ENCODE assay signal across 8 mouse cellular contexts in genomic region chr11:118289037-118289511, GRCm38 (mm10). TPM values are rescaled to one million over a fixed set of nuclear protein-coding genes. Genes with fewer than 3 reads are reported as not detected.
DNase-seq lines count a peak whose midpoint lies in the region; ATAC-seq and TF ChIP-seq lines count a peak whose summit lies in the region.

No protein-coding gene starts in this region.

- no peaks in the 10 kb centered on the region for H3K27me3 ChIP-seq in lung, embryonic 16.5 days (ENCODE audit: control insufficient read depth, insufficient read depth, low read depth, low read length)
- H3K27me3 ChIP-seq in forebrain, embryonic 16.5 days (replicated peaks; ENCODE audit: control insufficient read depth, insufficient read depth, low read length): no peaks in the 10 kb centered on the region
- no peaks in the 10 kb centered on the region for H3K27me3 ChIP-seq in limb, embryonic 14.5 days (ENCODE audit: control insufficient read depth, insufficient read depth, low read length)
- no peaks in the 10 kb centered on the region for H3K27me3 ChIP-seq in neural tube, embryonic 14.5 days (ENCODE audit: control insufficient read depth, insufficient read depth, low read length)

- DNase-seq in lung, postnatal 14 days: no peak
- peak; percentile 50 for DNase-seq in brain, adult 2 months (ENCODE audit: low read depth, low spot score)
- DNase-seq in limb, embryonic 14.5 days (ENCODE audit: low spot score): no peak
- no peak for DNase-seq in adrenal gland, adult 18-20 months (ENCODE audit: low spot score in 2 of 2)
- no peak for DNase-seq in spleen, adult 18-20 months

- ATAC-seq in lung, embryonic 16.5 days (ENCODE audit: low read depth): no peak
- ATAC-seq in forebrain, embryonic 16.5 days: no peak
- no peak for ATAC-seq in limb, embryonic 14.5 days (ENCODE audit: low FRiP score, low read depth)
- no peak for ATAC-seq in neural tube, embryonic 14.5 days (ENCODE audit: low read depth)

- under 1% methylated on average over 16 of the region's 16 CpGs for WGBS in lung, embryonic 16.5 days
- under 1% methylated on average over 16 of the region's 16 CpGs for WGBS in forebrain, embryonic 16.5 days
- WGBS in limb, embryonic 14.5 days: 2% methylated on average over 16 of the region's 16 CpGs
- WGBS in neural tube, embryonic 14.5 days: 3% methylated on average over 16 of the region's 16 CpGs

- no peaks in the 10 kb centered on the region for H3K9me3 ChIP-seq in lung, embryonic 16.5 days (ENCODE audit: control insufficient read depth, low read length)
- H3K9me3 ChIP-seq in forebrain, embryonic 16.5 days (ENCODE audit: control insufficient read depth, low read length): no peaks in the 10 kb centered on the region
- no peaks in the 10 kb centered on the region for H3K9me3 ChIP-seq in limb, embryonic 14.5 days (ENCODE audit: control insufficient read depth, low read length)
- no peaks in the 10 kb centered on the region for H3K9me3 ChIP-seq in neural tube, embryonic 14.5 days (ENCODE audit: control insufficient read depth, low read length)

- H3K36me3 ChIP-seq in lung, embryonic 16.5 days (ENCODE audit: control insufficient read depth, insufficient read depth, low read length): peaks cover 22% of the 10 kb centered on the region
- peaks cover 8% of the 10 kb centered on the region; the same call in 1 of the 2 replicates for H3K36me3 ChIP-seq in forebrain, embryonic 16.5 days (ENCODE audit: control insufficient read depth, insufficient read depth)
- peaks cover 40% of the 10 kb centered on the region for H3K36me3 ChIP-seq in limb, embryonic 14.5 days (ENCODE audit: control insufficient read depth, insufficient read depth, low read length)
- peaks cover 28% of the 10 kb centered on the region for H3K36me3 ChIP-seq in neural tube, embryonic 14.5 days (ENCODE audit: control insufficient read depth, insufficient read depth, low read length)

- peak overlapping the region; percentile 80; the same call in 1 of the 2 replicates for H3K27ac ChIP-seq in lung, embryonic 16.5 days (ENCODE audit: low read length)
- H3K27ac ChIP-seq in forebrain, embryonic 16.5 days (ENCODE audit: low read length): peak overlapping the region; percentile 76
- H3K27ac ChIP-seq in limb, embryonic 14.5 days (replicated peaks; ENCODE audit: low read depth, low read length): peak overlapping the region; percentile 77; the same call in 1 of the 2 replicates
- H3K27ac ChIP-seq in neural tube, embryonic 14.5 days (ENCODE audit: low read depth, low read length): peak overlapping the region; percentile 80; the same call in 1 of the 2 replicates

- TF ChIP-seq POLR2A in limb, embryonic 14.5 days (IDR thresholded peaks at IDR 0.05; ENCODE audit: borderline replicate concordance, extremely low read depth, insufficient read depth, insufficient read length): no peak

- H3K4me2 ChIP-seq in lung, embryonic 16.5 days (ENCODE audit: low read depth, low read length): peak overlapping the region; percentile 95
- H3K4me2 ChIP-seq in forebrain, embryonic 16.5 days (ENCODE audit: low read length): peak overlapping the region; percentile 98
- peak overlapping the region; percentile 83 for H3K4me2 ChIP-seq in limb, embryonic 14.5 days (replicated peaks; ENCODE audit: low read depth, low read length, severe bottlenecking)
- H3K4me2 ChIP-seq in neural tube, embryonic 14.5 days (ENCODE audit: low read depth, low read length): peak overlapping the region; percentile 85

- peaks cover 14% of the 10 kb centered on the region for H3K4me1 ChIP-seq in lung, embryonic 16.5 days (replicated peaks; ENCODE audit: control insufficient read depth, insufficient read depth, low read length)
- peaks cover 15% of the 10 kb centered on the region for H3K4me1 ChIP-seq in forebrain, embryonic 16.5 days (replicated peaks; ENCODE audit: control insufficient read depth, insufficient read depth, low read length)
- peaks cover 12% of the 10 kb centered on the region; the same call in 1 of the 2 replicates for H3K4me1 ChIP-seq in limb, embryonic 14.5 days (ENCODE audit: control insufficient read depth, insufficient read depth, low read length)
- peaks cover 10% of the 10 kb centered on the region for H3K4me1 ChIP-seq in neural tube, embryonic 14.5 days (ENCODE audit: control insufficient read depth, insufficient read depth, low read length)

- H3K9ac ChIP-seq in lung, embryonic 16.5 days (ENCODE audit: low read length): peak overlapping the region; percentile 91
- peak overlapping the region; percentile 87 for H3K9ac ChIP-seq in forebrain, embryonic 16.5 days (replicated peaks; ENCODE audit: low read depth, low read length)
- peak overlapping the region; percentile 88 for H3K9ac ChIP-seq in limb, embryonic 14.5 days (ENCODE audit: low read depth, low read length, severe bottlenecking)
- peak overlapping the region; percentile 91 for H3K9ac ChIP-seq in neural tube, embryonic 14.5 days (replicated peaks; ENCODE audit: low read depth, low read length)

- peak overlapping the region; percentile 97 for H3K4me3 ChIP-seq in lung, embryonic 16.5 days (ENCODE audit: low read length)
- H3K4me3 ChIP-seq in forebrain, embryonic 16.5 days (replicated peaks; ENCODE audit: low read length): peak overlapping the region; percentile 77
- peak overlapping the region; percentile 95 for H3K4me3 ChIP-seq in limb, embryonic 14.5 days (replicated peaks; ENCODE audit: low read length)
- H3K4me3 ChIP-seq in neural tube, embryonic 14.5 days (ENCODE audit: low read depth, low read length): peak overlapping the region; percentile 94

RNA-seq across cellular contexts. Expression of gene Usp36, which starts 1.0 kb away (rescaled TPM):
- 17.9 and 18.2 TPM in 2 replicates for polyA plus RNA-seq in lung, embryonic 16.5 days (2015; fragmentation: Nextera tagmentation; extraction: Ambion mirVana)
- 15.8 and 20.2 TPM in 2 replicates for polyA plus RNA-seq in forebrain, embryonic 16.5 days (2015; fragmentation: Nextera tagmentation; extraction: Ambion mirVana)
- polyA plus RNA-seq in limb, embryonic 14.5 days (2012; rRNA removed): 24.3 and 29.7 TPM in 2 replicates
- polyA plus RNA-seq in limb, embryonic 14.5 days (2014; fragmentation: Nextera tagmentation; extraction: Ambion mirVana): 17.7 and 19.5 TPM in 2 replicates
- 14.5 and 15.2 TPM in 2 replicates for polyA plus RNA-seq in neural tube, embryonic 14.5 days (2014; fragmentation: Nextera tagmentation; extraction: Ambion mirVana)
- 10 to 100 TPM; 24.5 to 25.5 TPM for total RNA-seq in adrenal gland, adult 18-20 months (2021)

RNA-seq across cellular contexts. Expression of gene Cyth1, which starts 40.7 kb away (rescaled TPM):
- 14.1 and 14.4 TPM in 2 replicates for polyA plus RNA-seq in lung, embryonic 16.5 days (2015; fragmentation: Nextera tagmentation; extraction: Ambion mirVana)
- polyA plus RNA-seq in forebrain, embryonic 16.5 days (2015; fragmentation: Nextera tagmentation; extraction: Ambion mirVana): 32.1 and 35.2 TPM in 2 replicates
- 22.3 and 22.4 TPM in 2 replicates for polyA plus RNA-seq in limb, embryonic 14.5 days (2012; rRNA removed)
- 13.1 and 13.5 TPM in 2 replicates for polyA plus RNA-seq in limb, embryonic 14.5 days (2014; fragmentation: Nextera tagmentation; extraction: Ambion mirVana)
- 16.0 and 17.7 TPM in 2 replicates for polyA plus RNA-seq in neural tube, embryonic 14.5 days (2014; fragmentation: Nextera tagmentation; extraction: Ambion mirVana)
- 10 to 100 TPM; 29.4 to 32.2 TPM for total RNA-seq in adrenal gland, adult 18-20 months (2021)

RNA-seq across cellular contexts. Expression of gene Cep295nl, which starts 53.2 kb away (rescaled TPM):
- polyA plus RNA-seq in lung, embryonic 16.5 days (2015; fragmentation: Nextera tagmentation; extraction: Ambion mirVana): 0.39 and 0.59 TPM in 2 replicates
- 0.14 and 0.35 TPM in 2 replicates for polyA plus RNA-seq in forebrain, embryonic 16.5 days (2015; fragmentation: Nextera tagmentation; extraction: Ambion mirVana)
- polyA plus RNA-seq in limb, embryonic 14.5 days (2012; rRNA removed): 0.69 and 0.85 TPM in 2 replicates
- polyA plus RNA-seq in limb, embryonic 14.5 days (2014; fragmentation: Nextera tagmentation; extraction: Ambion mirVana): 1.3 and 1.6 TPM in 2 replicates
- 0.31 TPM in 1 of 2 replicates, not detected in the other for polyA plus RNA-seq in neural tube, embryonic 14.5 days (2014; fragmentation: Nextera tagmentation; extraction: Ambion mirVana)
- total RNA-seq in adrenal gland, adult 18-20 months (2021): under 1 TPM; 0.20 to 0.96 TPM
